Mouse (Mus musculus): ENCODE results near the gene Srr.

The Srr gene

GRCm38 (mm10) chr11:74907850-74908249 is 17.9 kb downstream of the Srr start:
- DNase-seq (ENCODE audit: low read depth), result no peak

- DNase-seq (ENCODE audit: low read depth), result no peak
Measured at GRCm38 (mm10) chr11:74902416-74902815, 23.3 kb downstream of the Srr start.

DNA sequence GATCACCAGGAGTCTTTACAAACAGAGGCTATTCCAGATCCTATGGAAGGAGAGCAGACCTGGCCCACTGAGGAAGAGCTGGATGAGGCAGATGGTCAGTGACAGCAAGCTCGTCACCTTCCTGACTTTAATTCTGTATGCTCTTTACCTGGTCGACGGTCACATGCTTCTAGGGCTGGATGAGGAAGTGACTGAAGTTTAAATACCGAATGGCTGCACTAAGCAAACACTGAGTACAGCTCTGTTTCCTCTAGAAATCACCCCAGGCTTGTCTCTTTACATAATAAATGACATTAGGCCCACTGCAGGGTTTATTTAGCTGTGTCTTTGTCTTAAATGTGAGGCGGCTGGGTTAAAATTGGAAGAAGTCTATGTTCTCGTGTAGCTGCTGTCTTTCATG is 24.2 kb downstream of the Srr start:
- no peak for DNase-seq (ENCODE audit: low read depth)

- no peak for DNase-seq (ENCODE audit: low read depth)
Measured at GRCm38 (mm10) chr11:74898517-74898827, 27.3 kb downstream of the Srr start.

- DNase-seq (ENCODE audit: low read depth), result peak; percentile 88
Measured at GRCm38 (mm10) chr11:74897678-74898516, 27.9 kb downstream of the Srr start, which contains the start of gene Tsr1. Gene Tsr1, plus strand, starts transcription at chr11:74898071.

DNA sequence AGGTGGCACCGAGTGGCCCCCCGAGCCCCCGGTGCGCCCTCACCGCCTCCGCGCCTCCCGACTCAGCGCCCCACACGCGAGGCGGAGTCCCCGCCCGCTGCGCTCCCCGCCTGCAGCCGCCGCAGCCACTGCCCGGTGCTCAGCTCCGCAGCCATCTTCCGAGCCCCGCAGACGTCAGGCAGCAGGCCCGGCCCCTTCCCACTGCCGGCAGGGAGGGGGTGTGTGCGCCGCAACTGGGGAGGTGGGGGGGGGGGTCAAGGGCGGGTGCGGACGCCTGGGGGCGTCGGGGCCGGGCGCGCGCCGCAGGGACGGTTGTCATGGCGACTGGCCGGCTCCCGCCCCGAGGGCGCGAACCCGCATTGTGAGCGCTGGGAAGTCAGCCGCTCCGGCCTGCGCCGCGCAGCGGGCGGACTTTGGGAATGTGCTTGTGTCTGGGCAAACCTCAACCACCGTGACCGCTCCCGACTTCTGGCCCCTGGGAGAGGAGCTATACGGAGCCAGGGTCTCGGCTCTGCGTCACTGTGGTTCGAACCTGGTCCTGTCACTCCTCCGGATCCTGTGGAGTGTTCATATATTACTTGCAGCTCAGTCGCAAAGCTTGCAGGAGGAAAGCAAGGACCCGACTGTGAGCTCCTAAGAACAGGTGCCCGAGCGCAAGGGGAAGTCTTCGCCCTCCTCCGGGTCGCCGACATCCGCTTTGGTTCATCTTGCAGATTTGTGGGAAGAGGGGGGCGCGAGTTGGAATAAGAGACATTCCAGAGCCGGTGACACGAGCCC is 28.7 kb downstream of the Srr start, which contains the start of gene Sgsm2:
Sgsm2 (minus strand) TSS at position 160 of the 777 bp plus-strand sequence.
- peak; percentile 25 for DNase-seq (ENCODE audit: low read depth)

- DNase-seq (ENCODE audit: low read depth), result peak; percentile 54
Measured at GRCm38 (mm10) chr11:74895980-74896900, 29.5 kb downstream of the Srr start.

GRCm38 (mm10) chr11:74894619-74895018 is 31.1 kb downstream of the Srr start:
- DNase-seq (ENCODE audit: low read depth), result no peak

GRCm38 (mm10) chr11:74883098-74883497 is 42.6 kb downstream of the Srr start:
- no peak for DNase-seq (ENCODE audit: low read depth)

- no peak for DNase-seq (ENCODE audit: low read depth)
Measured at GRCm38 (mm10) chr11:74881979-74882378, 43.8 kb downstream of the Srr start.

- no peak for DNase-seq (ENCODE audit: low read depth)
Measured at GRCm38 (mm10) chr11:74880999-74881398, 44.7 kb downstream of the Srr start.

- DNase-seq (ENCODE audit: low read depth), result no peak
Measured at GRCm38 (mm10) chr11:74876801-74877200, 48.9 kb downstream of the Srr start.

DNA sequence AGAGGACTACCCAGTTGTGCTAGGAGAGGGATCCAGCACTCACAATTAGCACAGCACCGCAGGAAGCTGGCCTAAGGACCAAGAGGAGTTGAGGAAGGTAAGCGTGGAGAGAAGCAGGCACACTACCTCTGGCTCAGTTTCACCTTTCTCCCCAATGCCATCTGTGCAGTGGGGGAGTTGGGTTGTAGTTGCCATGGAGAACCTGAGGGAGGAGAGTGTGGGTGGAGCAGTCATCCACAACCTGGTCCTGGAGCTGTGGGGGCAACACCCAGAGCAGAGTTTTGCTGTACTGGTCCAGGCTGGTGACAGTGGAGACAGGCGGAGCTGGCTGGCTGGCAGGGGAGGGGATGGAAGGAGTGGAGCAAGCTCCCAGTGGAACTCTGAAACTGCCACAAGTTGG is 51.1 kb downstream of the Srr start:
- DNase-seq (ENCODE audit: low read depth), result no peak

GRCm38 (mm10) chr11:74870991-74871622 is 54.6 kb downstream of the Srr start:
- DNase-seq (ENCODE audit: low read depth), result no peak

- DNase-seq (ENCODE audit: low read depth), result no peak
Measured at GRCm38 (mm10) chr11:74870544-74870943, 55.2 kb downstream of the Srr start.

DNA sequence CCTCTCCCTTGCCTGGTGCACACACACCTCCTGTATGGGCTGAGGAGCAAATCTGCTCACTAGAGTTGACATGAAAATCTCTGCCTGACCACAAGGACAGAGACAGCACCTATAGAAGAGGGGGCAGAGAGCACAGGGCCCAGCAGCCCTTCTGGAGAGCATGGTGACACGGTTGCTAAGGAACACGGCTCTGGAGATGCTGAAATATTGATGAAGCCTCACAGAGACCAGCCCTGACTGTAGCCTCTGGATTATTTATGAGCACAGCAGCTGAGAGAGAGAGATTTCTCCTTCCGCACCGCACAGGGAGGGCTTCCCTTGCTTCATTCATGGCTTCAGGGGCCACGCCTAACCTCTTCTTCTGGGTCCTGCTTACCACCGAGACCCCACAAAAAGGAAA is 56.1 kb downstream of the Srr start:
- DNase-seq (ENCODE audit: low read depth), result no peak

GRCm38 (mm10) chr11:74868046-74868760 is 57.5 kb downstream of the Srr start:
- no peak for DNase-seq (ENCODE audit: low read depth)

DNA sequence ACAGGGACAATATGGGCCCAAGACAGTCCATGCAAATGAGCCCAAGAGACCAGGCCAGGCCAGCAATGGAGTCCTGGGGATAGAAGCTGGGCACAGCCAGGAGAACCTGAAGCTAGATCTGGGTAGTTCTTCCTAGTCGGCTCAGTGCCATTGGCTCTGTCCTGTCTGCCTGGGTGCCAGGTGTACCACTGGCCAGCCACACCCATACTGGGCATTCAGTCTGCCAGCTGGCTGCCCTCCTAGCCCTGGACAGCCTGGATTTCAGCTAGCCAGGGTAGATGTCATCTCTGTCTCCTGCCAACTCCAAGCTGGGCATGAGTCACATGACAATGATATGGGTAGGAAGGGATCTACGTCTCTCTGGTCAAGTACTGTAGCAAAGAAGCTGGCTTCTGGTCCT is 58.6 kb downstream of the Srr start:
- no peak for DNase-seq (ENCODE audit: low read depth)

GRCm38 (mm10) chr11:74866640-74867039 is 59.1 kb downstream of the Srr start:
- no peak for DNase-seq (ENCODE audit: low read depth)

- DNase-seq (ENCODE audit: low read depth), result no peak
Measured at GRCm38 (mm10) chr11:74865252-74865651, 60.5 kb downstream of the Srr start.

- no peak for DNase-seq (ENCODE audit: low read depth)
Measured at GRCm38 (mm10) chr11:74864421-74864820, 61.3 kb downstream of the Srr start.
